Mouse (Mus musculus) kidney, adult 2 months (tissue): Measurements from ENCODE around the gene Kcnj4.

Experiments
- CTCF ChIP-seq: fragments of 200-500 bp; conservative IDR thresholded peaks from 2 replicates; pipeline ENCODE4 v1.5.1; 2011; ENCODE audit warnings: low read depth, mild to moderate bottlenecking, control low read depth, low read length, moderate library complexity, mixed read lengths; ENCODE audit not compliant: insufficient read depth, insufficient read length
- POLR2A ChIP-seq: fragments of 200-500 bp; IDR thresholded peaks from one replicate; pipeline ENCODE4 v1.6.1; 2011; ENCODE audit warnings: low read depth, low read length, control low read depth

GRCm38 (mm10) chr15:79533796-79534195 is 28.8 kb upstream of the Kcnj4 start:
- TF ChIP-seq POLR2A: no peak
- no peak for TF ChIP-seq CTCF
